Mouse (Mus musculus): Measurements from ENCODE around the gene Acsl5. TPM values are rescaled to one million over a fixed set of nuclear protein-coding genes. Genes with fewer than 3 reads are reported as not detected.

The Acsl5 gene
- polyA plus RNA-seq, 2 experiments = 13.6 to 42.8 TPM

DNA sequence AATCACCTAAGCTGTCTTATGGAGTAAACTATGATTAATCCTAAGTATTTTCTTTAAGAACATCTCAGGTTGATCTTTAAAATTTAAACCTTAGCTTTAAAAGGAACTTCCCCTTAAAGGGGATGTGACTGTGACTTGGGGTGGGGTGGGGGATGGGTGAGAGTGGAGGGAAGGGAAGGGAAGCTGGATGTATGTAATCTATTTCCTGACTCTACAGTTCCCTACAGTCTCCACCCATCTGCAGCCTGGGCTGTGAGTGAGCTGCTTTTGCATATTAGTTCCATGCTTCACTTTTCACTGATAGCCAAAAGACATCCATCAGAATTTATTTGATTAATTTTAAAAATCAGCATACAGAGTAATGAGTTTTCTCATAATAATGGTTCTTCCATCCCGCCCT, 47.6 kb downstream of the Acsl5 start:
- 93% methylated on average over 1 of the region's 1 CpGs for WGBS
- DNase-seq (ENCODE audit: low spot score) (no peak), ATAC-seq (ENCODE audit: low FRiP score, low read depth) (no peak)
- Histone ChIP-seq H3K9me3 (ENCODE audit: control insufficient read depth, low read length) (no peaks in the 10 kb centered on the region), H3K4me1 (ENCODE audit: control insufficient read depth, insufficient read depth, low read length) (no peaks in the 10 kb centered on the region), H3K9ac (ENCODE audit: low read depth, low read length, severe bottlenecking) (no peak overlapping the region), H3K27ac (replicated peaks; ENCODE audit: low read depth, low read length) (no peak overlapping the region), H3K4me2 (replicated peaks; ENCODE audit: low read depth, low read length, severe bottlenecking) (no peak overlapping the region), H3K4me3 (replicated peaks; ENCODE audit: low read length) (no peak overlapping the region), H3K36me3 (ENCODE audit: control insufficient read depth, insufficient read depth, low read length) (peaks cover 72% of the 10 kb centered on the region), H3K27me3 (ENCODE audit: control insufficient read depth, insufficient read depth, low read length) (no peaks in the 10 kb centered on the region)
- no peak for TF ChIP-seq POLR2A (IDR thresholded peaks at IDR 0.05; ENCODE audit: borderline replicate concordance, extremely low read depth, insufficient read depth, insufficient read length)

DNA sequence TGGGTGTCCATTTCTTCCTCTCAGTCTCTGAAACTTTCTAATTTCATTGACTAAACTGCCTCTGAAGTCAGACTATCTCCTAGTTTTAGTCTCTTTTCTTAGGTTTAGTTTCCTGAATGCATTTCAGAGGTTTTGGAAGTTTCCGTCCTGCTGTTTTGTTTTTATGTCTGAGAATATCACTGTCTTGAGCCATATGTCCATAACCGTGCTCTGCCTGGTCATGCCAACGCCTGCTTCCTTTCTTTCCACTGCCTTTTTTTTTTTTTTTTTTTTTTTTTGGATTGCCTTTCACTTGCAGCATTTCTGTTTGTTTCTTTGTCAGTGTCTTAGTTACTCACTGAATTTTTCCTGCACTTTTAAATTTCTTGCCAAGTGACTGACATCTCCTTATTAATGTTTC, 48.8 kb downstream of the Acsl5 start:
- H3K4me3 ChIP-seq (replicated peaks; ENCODE audit: low read length) = no peak overlapping the region
- peaks cover 66% of the 10 kb centered on the region for H3K36me3 ChIP-seq (ENCODE audit: control insufficient read depth, insufficient read depth, low read length)
- DNase-seq (ENCODE audit: low spot score) = no peak
- no peaks in the 10 kb centered on the region for H3K9me3 ChIP-seq (ENCODE audit: control insufficient read depth, low read length)
- no peak overlapping the region for H3K9ac ChIP-seq (ENCODE audit: low read depth, low read length, severe bottlenecking)
- H3K4me2 ChIP-seq (replicated peaks; ENCODE audit: low read depth, low read length, severe bottlenecking) = no peak overlapping the region
- H3K27ac ChIP-seq (replicated peaks; ENCODE audit: low read depth, low read length) = no peak overlapping the region
- no peaks in the 10 kb centered on the region for H3K27me3 ChIP-seq (ENCODE audit: control insufficient read depth, insufficient read depth, low read length)
- no peaks in the 10 kb centered on the region for H3K4me1 ChIP-seq (ENCODE audit: control insufficient read depth, insufficient read depth, low read length)
- no peak for ATAC-seq (ENCODE audit: low FRiP score, low read depth)
- WGBS = 89% methylated on average over 3 of the region's 3 CpGs
- TF ChIP-seq POLR2A (IDR thresholded peaks at IDR 0.05; ENCODE audit: borderline replicate concordance, extremely low read depth, insufficient read depth, insufficient read length) = no peak

GRCm38 (mm10) chr19:55305024-55305423, 53.3 kb downstream of the Acsl5 start:
- no peak for ATAC-seq (ENCODE audit: low FRiP score, low read depth)
- Histone ChIP-seq H3K9ac (ENCODE audit: low read depth, low read length, severe bottlenecking) (no peak overlapping the region), H3K27me3 (ENCODE audit: control insufficient read depth, insufficient read depth, low read length) (no peaks in the 10 kb centered on the region), H3K36me3 (ENCODE audit: control insufficient read depth, insufficient read depth, low read length) (peaks cover 71% of the 10 kb centered on the region), H3K9me3 (ENCODE audit: control insufficient read depth, low read length) (no peaks in the 10 kb centered on the region), H3K4me3 (replicated peaks; ENCODE audit: low read length) (no peak overlapping the region), H3K27ac (replicated peaks; ENCODE audit: low read depth, low read length) (no peak overlapping the region), H3K4me1 (ENCODE audit: control insufficient read depth, insufficient read depth, low read length) (no peaks in the 10 kb centered on the region), H3K4me2 (replicated peaks; ENCODE audit: low read depth, low read length, severe bottlenecking) (no peak overlapping the region)
- TF ChIP-seq POLR2A (IDR thresholded peaks at IDR 0.05; ENCODE audit: borderline replicate concordance, extremely low read depth, insufficient read depth, insufficient read length) = no peak
- peak; percentile 18 for DNase-seq (ENCODE audit: low spot score)

- DNase-seq (ENCODE audit: low spot score) (no peak), ATAC-seq (ENCODE audit: low FRiP score, low read depth) (no peak)
- Histone ChIP-seq H3K27me3 (ENCODE audit: control insufficient read depth, insufficient read depth, low read length) (no peaks in the 10 kb centered on the region), H3K9me3 (ENCODE audit: control insufficient read depth, low read length) (no peaks in the 10 kb centered on the region), H3K36me3 (ENCODE audit: control insufficient read depth, insufficient read depth, low read length) (peaks cover 54% of the 10 kb centered on the region), H3K4me1 (ENCODE audit: control insufficient read depth, insufficient read depth, low read length) (peaks cover 8% of the 10 kb centered on the region), H3K4me3 (replicated peaks; ENCODE audit: low read length) (no peak overlapping the region), H3K4me2 (replicated peaks; ENCODE audit: low read depth, low read length, severe bottlenecking) (no peak overlapping the region), H3K27ac (replicated peaks; ENCODE audit: low read depth, low read length) (no peak overlapping the region), H3K9ac (ENCODE audit: low read depth, low read length, severe bottlenecking) (no peak overlapping the region)
- WGBS = 87% methylated on average over 8 of the region's 8 CpGs
- no peak for TF ChIP-seq POLR2A (IDR thresholded peaks at IDR 0.05; ENCODE audit: borderline replicate concordance, extremely low read depth, insufficient read depth, insufficient read length)
These were observed 60.1 kb downstream of the Acsl5 start for GRCm38 (mm10) chr19:55311874-55312273.

DNA sequence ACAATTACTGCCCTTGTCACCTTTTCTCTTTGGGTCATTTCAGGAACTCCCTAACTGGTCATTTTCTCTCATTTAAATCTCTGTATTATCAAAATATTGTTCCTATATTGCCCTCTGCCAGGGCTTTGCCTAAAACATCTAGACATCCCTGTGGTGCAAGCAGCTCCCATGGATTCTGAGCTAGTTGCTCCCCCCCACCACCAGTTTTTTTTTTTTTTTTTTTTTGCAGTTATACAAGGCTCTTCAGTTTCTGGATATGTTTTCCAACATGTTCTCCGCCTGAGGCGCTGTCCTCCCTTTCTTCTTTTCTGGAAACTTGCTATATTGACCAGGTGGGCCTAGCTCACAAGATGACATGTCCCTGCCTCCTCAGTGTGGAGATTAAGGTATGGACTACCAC, 61.9 kb downstream of the Acsl5 start:
- Histone ChIP-seq H3K4me2 (replicated peaks; ENCODE audit: low read depth, low read length, severe bottlenecking) (no peak overlapping the region), H3K4me1 (ENCODE audit: control insufficient read depth, insufficient read depth, low read length) (peaks cover 8% of the 10 kb centered on the region), H3K9me3 (ENCODE audit: control insufficient read depth, low read length) (no peaks in the 10 kb centered on the region), H3K27me3 (ENCODE audit: control insufficient read depth, insufficient read depth, low read length) (no peaks in the 10 kb centered on the region), H3K36me3 (ENCODE audit: control insufficient read depth, insufficient read depth, low read length) (peaks cover 42% of the 10 kb centered on the region), H3K27ac (replicated peaks; ENCODE audit: low read depth, low read length) (no peak overlapping the region), H3K9ac (ENCODE audit: low read depth, low read length, severe bottlenecking) (no peak overlapping the region), H3K4me3 (replicated peaks; ENCODE audit: low read length) (no peak overlapping the region)
- ATAC-seq (ENCODE audit: low FRiP score, low read depth) (no peak), DNase-seq (ENCODE audit: low spot score) (no peak)
- TF ChIP-seq POLR2A (IDR thresholded peaks at IDR 0.05; ENCODE audit: borderline replicate concordance, extremely low read depth, insufficient read depth, insufficient read length) = no peak
- 94% methylated on average over 2 of the region's 2 CpGs for WGBS
